Mouse (Mus musculus) hindbrain, postnatal 0 days (tissue): ENCODE measurements around the gene Ube2v1. TPM values are rescaled to one million over a fixed set of nuclear protein-coding genes. Genes with fewer than 3 reads are reported as not detected.

Experiments used
- ATAC-seq: fragments of 200-750 bp; cut with Nextera tagmentation; 2 replicates; pipeline ENCODE4 v1.8.0; 2017; ENCODE audit warnings: mild to moderate bottlenecking, moderate TSS enrichment, moderate library complexity
- DNase-seq: peaks from one replicate; pipeline ENCODE4 v3.0.0-alpha.2; 2015; ENCODE audit warnings: low spot score
- H3K27ac ChIP-seq: fragments of 300-500 bp; sonication (generic); 2 replicates; pipeline ENCODE4 v1.5.1; 2014; ENCODE audit warnings: mild to moderate bottlenecking
- H3K27me3 ChIP-seq: fragments of 300-500 bp; sonication (generic); 2 replicates; pipeline ENCODE4 v1.6.1; 2014; ENCODE audit warnings: low read length, mixed read lengths; ENCODE audit not compliant: insufficient read depth
- H3K36me3 ChIP-seq: fragments of 300-500 bp; sonication (generic); 2 replicates; pipeline ENCODE4 v1.6.1; 2014; ENCODE audit warnings: low read length, mixed read lengths; ENCODE audit not compliant: insufficient read depth
- H3K4me1 ChIP-seq: fragments of 300-500 bp; sonication (generic); 2 replicates; pipeline ENCODE4 v1.6.1; 2014; ENCODE audit warnings: antibody characterized with exemption, low read length, mixed read lengths; ENCODE audit not compliant: insufficient read depth
- H3K4me2 ChIP-seq: fragments of 300-500 bp; sonication (generic); 2 replicates; pipeline ENCODE4 v1.6.1; 2014; ENCODE audit warnings: low read depth, mild to moderate bottlenecking, low read length, moderate library complexity, mixed read lengths
- H3K4me3 ChIP-seq: fragments of 300-500 bp; sonication (generic); 2 replicates; pipeline ENCODE4 v1.5.1; 2014; ENCODE audit warnings: low read length
- H3K9ac ChIP-seq: fragments of 300-500 bp; sonication (generic); replicated peaks from 2 replicates; pipeline ENCODE4 v1.6.1; 2014; ENCODE audit warnings: mild to moderate bottlenecking, low read length, moderate library complexity, mixed read lengths
- H3K9me3 ChIP-seq: fragments of 300-500 bp; sonication (generic); 2 replicates; pipeline ENCODE4 v1.6.1; 2016; ENCODE audit warnings: low read length, mixed read lengths
- CTCF ChIP-seq: IDR thresholded peaks from 2 replicates; pipeline ENCODE4 v1.5.1; 2016; ENCODE audit warnings: antibody characterized with exemption, control low read depth, low read depth
- WGBS: fragments of 180-500 bp; shearing (Covaris S2); extraction: QIAGEN DNeasy Blood & Tissue Kit; methylation state at CpG from one replicate; pipeline ENCODE4 v1.1.7; 2014; 5-methylcytosine and 5-hydroxymethylcytosine counted together
- polyA plus RNA-seq: library from polyadenylated mRNA; unstranded; fragments of >200 nt; fragmentation: Nextera tagmentation; extraction: Ambion mirVana; gene quantifications from 2 replicates; pipeline ENCODE4 v1.2.1, GENCODE M21; 2015
- total RNA-seq: library from RNA; depleted of rRNA; stranded (reverse); fragments of >200 nt; gene quantifications from 2 replicates; pipeline ENCODE4 v1.2.3, GENCODE M21; 2014

The Ube2v1 gene
- total and polyA plus RNA-seq, 2 experiments from 2014 or later = 247 to 384 TPM

DNA sequence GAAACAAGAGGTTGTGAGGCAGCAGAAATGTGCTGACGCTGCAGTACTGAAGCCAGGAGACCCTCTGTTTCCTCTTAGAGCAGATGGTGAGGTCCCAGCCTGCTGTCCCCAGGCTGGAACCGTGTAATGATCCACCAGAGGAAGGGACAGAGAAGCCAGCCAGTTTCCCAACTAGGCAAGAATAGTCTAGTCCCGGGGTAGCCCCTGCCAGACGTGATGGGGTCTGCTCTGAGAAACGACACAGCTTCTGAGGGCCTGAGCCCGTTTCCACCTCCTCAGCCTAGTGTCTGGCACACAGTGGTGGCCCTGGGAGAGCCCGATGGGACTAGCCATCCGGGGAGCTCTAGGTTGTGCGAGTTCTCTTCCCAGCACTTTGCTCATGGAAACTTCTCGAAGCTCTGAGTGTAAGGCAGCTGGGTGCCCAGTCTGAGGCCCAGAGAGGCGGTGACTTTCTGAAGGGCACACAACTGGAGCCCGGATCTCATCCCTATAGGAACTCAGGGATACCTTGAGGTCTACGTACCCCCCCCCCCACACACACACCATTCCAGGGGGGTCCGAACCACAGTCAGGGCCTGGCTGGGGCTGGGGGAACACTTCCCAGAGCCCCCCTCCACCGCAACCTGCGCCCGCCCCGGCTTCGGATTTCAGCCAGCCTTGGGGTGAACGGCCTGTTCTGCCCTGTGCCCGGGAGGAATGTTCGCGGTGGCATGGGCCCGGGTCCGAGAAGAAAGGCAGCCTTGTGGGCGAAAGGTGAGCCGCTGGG is 35.0 kb downstream of the Ube2v1 start:
- Histone ChIP-seq H3K4me2 (peak overlapping the region; percentile 22; the same call in 1 of the 2 replicates), H3K36me3 (no peaks in the 10 kb centered on the region), H3K9ac (0 out of 2 replicates have a peak overlapping the region, but pooled peaks have one; percentile 19), H3K9me3 (no peaks in the 10 kb centered on the region), H3K4me1 (no peaks in the 10 kb centered on the region), H3K4me3 (no peak overlapping the region), H3K27ac (no peak overlapping the region; the same call in 1 of the 2 replicates), H3K27me3 (no peaks in the 10 kb centered on the region; the same call in 1 of the 2 replicates)
- ATAC-seq = no peak
- TF ChIP-seq CTCF = no peak
- no peak for DNase-seq
- WGBS = 38% methylated on average over 27 of the region's 27 CpGs

GRCm38 (mm10) chr2:167596262-167596661 is 35.6 kb downstream of the Ube2v1 start:
- no peak for DNase-seq
- Histone ChIP-seq H3K36me3 (no peaks in the 10 kb centered on the region), H3K4me1 (no peaks in the 10 kb centered on the region), H3K4me2 (no peak overlapping the region), H3K9ac (no peak overlapping the region), H3K27me3 (no peaks in the 10 kb centered on the region; the same call in 1 of the 2 replicates), H3K9me3 (no peaks in the 10 kb centered on the region), H3K27ac (no peak overlapping the region), H3K4me3 (no peak overlapping the region)
- WGBS = 69% methylated on average over 3 of the region's 4 CpGs
- ATAC-seq = no peak
- TF ChIP-seq CTCF = no peak

DNA sequence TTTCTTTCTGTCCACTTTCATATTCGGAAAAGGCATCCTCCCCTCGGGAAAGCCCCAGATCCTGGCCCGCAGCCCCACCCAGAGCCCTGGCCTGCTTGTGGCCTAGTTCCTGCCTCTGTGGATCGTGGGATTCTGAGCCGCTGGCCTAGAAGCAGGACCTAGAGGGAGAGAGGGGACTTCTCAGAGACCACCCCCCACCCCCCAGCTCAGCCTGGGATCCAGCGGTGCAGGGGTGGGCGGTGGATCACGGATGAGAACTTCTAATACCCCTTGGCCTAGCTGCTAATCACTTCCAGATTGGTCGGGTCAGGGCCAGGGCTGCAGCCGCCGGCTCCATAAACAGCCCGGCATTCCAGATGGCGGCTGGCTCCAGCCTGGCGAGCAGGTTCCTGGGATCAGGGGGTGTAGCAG is 36.1 kb downstream of the Ube2v1 start:
- ATAC-seq (peak; percentile 10; the same call in 1 of the 2 replicates), DNase-seq (peak; percentile 58)
- TF ChIP-seq CTCF = no peak

GRCm38 (mm10) chr2:167594444-167594934 is 37.4 kb downstream of the Ube2v1 start:
- Histone ChIP-seq H3K4me3 (no peak overlapping the region), H3K4me2 (no peak overlapping the region), H3K27ac (peak overlapping the region; percentile 46; the same call in 1 of the 2 replicates), H3K4me1 (no peaks in the 10 kb centered on the region), H3K27me3 (no peaks in the 10 kb centered on the region; the same call in 1 of the 2 replicates), H3K9ac (no peak overlapping the region), H3K9me3 (no peaks in the 10 kb centered on the region), H3K36me3 (no peaks in the 10 kb centered on the region)
- ATAC-seq = peak; percentile 78
- WGBS = 19% methylated on average over 10 of the region's 10 CpGs
- DNase-seq = peak; percentile 84
- peak; percentile 48; the same call in 1 of the 2 replicates for TF ChIP-seq CTCF

More for the DNA sequence above, 36.1 kb downstream of the Ube2v1 start:
- no peaks in the 10 kb centered on the region for H3K9me3 ChIP-seq
- no peak overlapping the region for H3K4me3 ChIP-seq
- H3K9ac ChIP-seq = no peak overlapping the region
- H3K27me3 ChIP-seq = no peaks in the 10 kb centered on the region; the same call in 1 of the 2 replicates
- 0 out of 2 replicates have a peak overlapping the region, but pooled peaks have one; percentile 20 for H3K27ac ChIP-seq
- no peaks in the 10 kb centered on the region for H3K4me1 ChIP-seq
- no peaks in the 10 kb centered on the region for H3K36me3 ChIP-seq
- H3K4me2 ChIP-seq = no peak overlapping the region
- WGBS = 46% methylated on average over 14 of the region's 14 CpGs

DNA sequence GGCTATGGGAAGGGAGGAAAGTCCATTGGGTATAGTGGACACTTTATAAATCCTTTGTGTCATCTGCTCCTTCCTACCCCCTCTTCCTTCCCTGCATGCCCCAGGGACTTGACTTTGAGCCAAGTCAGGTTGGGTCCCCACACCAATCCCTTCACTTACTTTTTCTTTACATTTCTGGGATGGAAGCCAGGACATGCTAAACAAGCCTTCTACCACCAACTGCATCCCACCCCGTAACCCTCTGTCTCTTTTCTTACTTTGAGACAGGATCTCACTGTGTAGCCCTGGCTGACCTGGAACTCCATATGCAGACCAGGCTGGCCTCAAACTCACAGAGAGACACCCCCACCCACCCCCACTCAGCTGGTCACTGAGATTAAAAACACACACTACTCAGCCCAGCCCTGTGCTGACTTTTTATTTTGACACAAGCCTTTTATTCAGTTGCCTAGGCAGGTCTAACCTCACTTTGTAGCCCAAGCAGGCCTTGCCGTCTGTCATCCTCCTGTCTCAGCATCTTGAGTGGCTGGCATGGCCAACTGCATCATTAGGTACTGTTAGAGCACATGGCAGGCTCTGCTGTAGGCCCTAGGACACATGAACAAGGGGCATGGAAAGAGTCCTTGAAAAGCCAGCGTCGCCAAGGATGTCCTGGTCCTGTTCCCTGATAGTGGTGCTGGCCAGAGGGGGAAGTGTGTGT is 38.2 kb downstream of the Ube2v1 start:
- H3K4me1 ChIP-seq = no peaks in the 10 kb centered on the region; the same call in 1 of the 2 replicates
- H3K36me3 ChIP-seq = no peaks in the 10 kb centered on the region
- no peak overlapping the region for H3K4me2 ChIP-seq
- H3K9me3 ChIP-seq = no peaks in the 10 kb centered on the region
- peak overlapping the region; percentile 46 for H3K27ac ChIP-seq
- ATAC-seq (no peak), DNase-seq (no peak)
- H3K4me3 ChIP-seq = no peak overlapping the region
- no peak overlapping the region for H3K9ac ChIP-seq
- no peaks in the 10 kb centered on the region; the same call in 1 of the 2 replicates for H3K27me3 ChIP-seq
- no peak for TF ChIP-seq CTCF
- 61% methylated on average over 4 of the region's 4 CpGs for WGBS

DNA sequence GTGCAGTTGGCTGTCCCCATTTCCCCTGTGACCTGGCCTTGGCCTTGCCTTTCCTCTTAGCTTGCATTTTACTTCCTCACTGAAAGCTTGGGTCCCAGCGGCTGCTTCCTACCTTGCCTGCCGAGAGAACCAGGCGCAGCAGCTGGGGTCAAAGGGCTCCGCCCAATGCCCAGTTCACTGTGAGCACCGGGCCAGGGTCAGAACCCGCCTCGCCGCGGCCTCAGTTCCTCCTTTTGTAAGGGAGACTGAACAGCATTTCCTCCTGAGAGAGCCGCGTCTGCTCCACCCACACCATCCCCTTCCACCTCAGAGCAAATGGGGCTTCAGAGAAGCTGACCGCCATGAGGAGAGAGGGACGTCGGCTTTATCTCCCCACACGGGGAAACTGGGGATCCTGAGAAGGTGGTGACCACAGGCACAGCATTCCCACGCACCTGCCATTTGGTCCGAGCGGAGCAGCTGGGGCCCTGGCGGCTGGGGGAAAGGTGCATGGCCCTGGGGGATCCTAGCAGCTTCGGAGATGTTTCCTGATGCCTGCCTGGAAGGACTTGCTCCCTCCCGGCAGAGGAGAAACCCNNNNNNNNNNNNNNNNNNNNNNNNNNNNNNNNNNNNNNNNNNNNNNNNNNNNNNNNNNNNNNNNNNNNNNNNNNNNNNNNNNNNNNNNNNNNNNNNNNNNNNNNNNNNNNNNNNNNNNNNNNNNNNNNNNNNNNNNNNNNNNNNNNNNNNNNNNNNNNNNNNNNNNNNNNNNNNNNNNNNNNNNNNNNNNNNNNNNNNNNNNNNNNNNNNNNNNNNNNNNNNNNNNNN is 42.9 kb downstream of the Ube2v1 start:
- no peaks in the 10 kb centered on the region; the same call in 1 of the 2 replicates for H3K4me1 ChIP-seq
- H3K9ac ChIP-seq = no peak overlapping the region
- H3K4me3 ChIP-seq = no peak overlapping the region
- H3K36me3 ChIP-seq = no peaks in the 10 kb centered on the region
- H3K27ac ChIP-seq = no peak overlapping the region
- H3K4me2 ChIP-seq = 0 out of 2 replicates have a peak overlapping the region, but pooled peaks have one; percentile 5
- no peak for TF ChIP-seq CTCF
- WGBS = 19% methylated on average over 21 of the region's 21 CpGs
- DNase-seq (no peak), ATAC-seq (no peak)
- no peaks in the 10 kb centered on the region for H3K9me3 ChIP-seq
- no peaks in the 10 kb centered on the region for H3K27me3 ChIP-seq
